In the genomic region with DNA sequence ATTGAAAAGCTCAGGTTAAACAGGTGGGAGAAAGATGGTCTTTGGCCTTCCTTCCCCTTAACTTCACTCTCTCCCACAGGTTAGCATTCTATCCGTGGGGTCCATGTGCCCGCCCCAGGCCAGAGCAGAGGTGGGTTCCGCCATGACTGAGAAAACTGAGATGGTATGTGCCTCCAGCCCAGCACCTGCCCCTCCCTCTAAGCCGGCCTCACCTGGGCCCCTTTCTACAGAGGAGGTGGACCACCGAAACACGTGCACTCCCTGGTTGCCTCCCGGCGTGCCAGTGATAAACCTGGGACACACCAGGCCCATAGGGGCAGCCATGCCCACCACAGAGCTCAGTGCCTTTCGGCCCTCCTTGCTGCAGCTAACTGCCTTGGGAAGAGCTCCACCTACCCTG, we compare ENCODE assay signal across 1 mouse cellular context.
TF ChIP-seq lines count a peak whose summit lies in the region.

No protein-coding gene starts in this region.

TF ChIP-seq in CH12.LX, 34 proteins besides CTCF, POLR2A, EP300 and RAD21:
- TF ChIP-seq USF2 (conservative IDR thresholded peaks at IDR 0.05; ENCODE audit: low read depth, low read length): no peak
- no peak for TF ChIP-seq JUN (IDR thresholded peaks at IDR 0.05; ENCODE audit: insufficient read depth, low read depth, low read length)
- no peak for TF ChIP-seq TCF12 (IDR thresholded peaks at IDR 0.05; ENCODE audit: low read depth, low read length)
- no peak for TF ChIP-seq MXI1 (IDR thresholded peaks at IDR 0.05; ENCODE audit: low read depth, low read length)
- TF ChIP-seq RCOR1 (conservative IDR thresholded peaks at IDR 0.05; ENCODE audit: low read depth, low read length): no peak
- peak; percentile 34; the same call in 1 of the 2 replicates for TF ChIP-seq MAX (IDR thresholded peaks at IDR 0.05; ENCODE audit: low read length)
- TF ChIP-seq UBTF (IDR thresholded peaks at IDR 0.05; ENCODE audit: low read depth, low read length): no peak
- peak; percentile 38; the same call in 1 of the 2 replicates for TF ChIP-seq BHLHE40 (IDR thresholded peaks at IDR 0.05; ENCODE audit: low read depth, low read length)
